Mouse (Mus musculus) heart, adult 9 months (tissue): Measurements from ENCODE around the gene Slc23a2.

Source experiments
- DNase-seq, 2 experiments: peaks; one replicate each; pipeline ENCODE4 v3.0.0; 2022; ENCODE audit warnings: low spot score in 2 of 2

The Slc23a2 gene

GRCm38 (mm10) chr2:132022621-132023020, 122.3 kb downstream of the Slc23a2 start:
- DNase-seq: no peak

DNA sequence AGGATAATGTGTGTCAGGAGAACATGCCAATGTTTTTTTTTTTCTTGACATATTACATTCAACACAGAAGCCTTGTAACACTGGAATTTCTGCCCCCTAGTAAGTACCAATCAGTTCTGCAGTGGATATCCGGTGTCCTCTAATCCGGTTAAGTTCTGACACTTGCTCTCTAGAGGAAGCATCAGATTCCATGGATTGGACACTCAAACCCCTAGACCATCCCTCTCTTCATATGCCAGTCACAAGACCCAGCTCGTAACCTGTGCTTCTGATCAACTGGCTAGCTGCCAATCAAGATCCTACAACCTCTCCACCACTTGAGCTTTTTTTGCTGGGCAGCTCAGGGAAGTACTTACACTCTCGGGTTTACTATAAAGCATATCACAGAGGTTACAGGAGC, 123.3 kb downstream of the Slc23a2 start:
- no peak for DNase-seq

- peak in 1 of 2 experiments; percentile 61 for DNase-seq
Measured at GRCm38 (mm10) chr2:132020991-132021541, 123.8 kb downstream of the Slc23a2 start.

DNA sequence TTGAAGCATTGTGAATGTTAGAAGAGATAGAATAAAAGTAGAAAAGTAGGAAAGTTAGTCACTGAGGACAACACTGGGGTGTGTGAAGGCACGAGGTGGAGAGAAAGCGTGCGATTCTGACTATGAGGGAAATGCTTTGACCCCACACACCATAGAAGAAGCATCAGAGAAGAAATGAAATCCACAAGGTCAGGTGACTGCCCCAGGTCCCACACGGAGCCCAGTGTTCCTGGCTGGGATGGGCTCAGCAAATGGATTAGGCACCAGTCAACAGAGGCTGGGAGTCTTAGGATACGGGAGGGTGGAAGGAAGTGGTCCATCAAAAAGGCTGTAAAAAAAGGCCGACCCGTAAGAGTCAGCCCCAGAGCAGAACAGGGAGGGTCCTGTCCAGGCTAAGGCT, 124.5 kb downstream of the Slc23a2 start:
- no peak for DNase-seq

- peak in 1 of 2 experiments; percentile 64 for DNase-seq
Measured at GRCm38 (mm10) chr2:132019372-132019811, 125.5 kb downstream of the Slc23a2 start.

- DNase-seq: no peak
Measured at GRCm38 (mm10) chr2:132018156-132018555, 126.8 kb downstream of the Slc23a2 start.

- DNase-seq: peak in 1 of 2 experiments; percentile 53
Measured at GRCm38 (mm10) chr2:132017611-132018010, 127.3 kb downstream of the Slc23a2 start.

DNA sequence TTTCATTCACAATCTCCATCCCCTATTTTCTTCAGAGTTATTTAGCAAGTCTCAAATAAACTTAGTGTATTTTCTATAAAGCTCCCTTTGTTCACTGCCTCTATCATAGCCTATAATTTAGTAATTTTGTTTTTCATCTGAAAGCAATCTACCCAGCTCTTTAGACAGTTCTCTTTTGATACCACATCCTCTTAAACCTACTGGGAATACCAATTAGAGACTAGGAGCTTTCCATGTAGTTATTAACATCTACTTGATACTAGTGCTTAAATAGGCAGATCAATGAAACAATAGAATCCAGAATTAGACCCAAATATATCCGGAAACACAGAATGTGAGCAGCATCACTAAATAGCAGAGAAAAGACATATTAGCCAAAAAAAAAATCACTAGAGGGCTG, 128.9 kb downstream of the Slc23a2 start:
- no peak for DNase-seq

DNA sequence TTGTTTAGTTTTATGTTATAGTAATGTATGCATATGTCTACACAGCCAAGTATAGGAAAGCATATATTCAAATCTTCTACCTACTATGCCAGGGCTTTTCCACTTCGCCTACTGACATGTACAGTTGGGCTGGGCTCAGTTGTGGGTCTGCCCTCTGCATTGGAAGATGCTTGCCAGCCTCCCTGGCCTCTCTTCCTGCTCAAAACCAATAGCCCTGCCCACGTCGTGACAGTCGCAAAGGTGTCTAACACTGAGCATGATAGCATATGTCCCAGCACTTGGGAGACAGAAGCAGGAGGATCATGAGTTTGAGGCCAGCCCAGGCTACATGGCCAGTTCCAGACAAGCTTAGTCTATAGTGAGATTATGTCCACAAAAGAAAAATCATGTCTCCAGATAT, 131.8 kb downstream of the Slc23a2 start:
- DNase-seq: no peak

GRCm38 (mm10) chr2:132010781-132011180, 134.1 kb downstream of the Slc23a2 start:
- no peak for DNase-seq

GRCm38 (mm10) chr2:132008186-132008585, 136.7 kb downstream of the Slc23a2 start:
- no peak for DNase-seq

- no peak for DNase-seq
Measured at GRCm38 (mm10) chr2:132007475-132007819, 137.5 kb downstream of the Slc23a2 start.

DNA sequence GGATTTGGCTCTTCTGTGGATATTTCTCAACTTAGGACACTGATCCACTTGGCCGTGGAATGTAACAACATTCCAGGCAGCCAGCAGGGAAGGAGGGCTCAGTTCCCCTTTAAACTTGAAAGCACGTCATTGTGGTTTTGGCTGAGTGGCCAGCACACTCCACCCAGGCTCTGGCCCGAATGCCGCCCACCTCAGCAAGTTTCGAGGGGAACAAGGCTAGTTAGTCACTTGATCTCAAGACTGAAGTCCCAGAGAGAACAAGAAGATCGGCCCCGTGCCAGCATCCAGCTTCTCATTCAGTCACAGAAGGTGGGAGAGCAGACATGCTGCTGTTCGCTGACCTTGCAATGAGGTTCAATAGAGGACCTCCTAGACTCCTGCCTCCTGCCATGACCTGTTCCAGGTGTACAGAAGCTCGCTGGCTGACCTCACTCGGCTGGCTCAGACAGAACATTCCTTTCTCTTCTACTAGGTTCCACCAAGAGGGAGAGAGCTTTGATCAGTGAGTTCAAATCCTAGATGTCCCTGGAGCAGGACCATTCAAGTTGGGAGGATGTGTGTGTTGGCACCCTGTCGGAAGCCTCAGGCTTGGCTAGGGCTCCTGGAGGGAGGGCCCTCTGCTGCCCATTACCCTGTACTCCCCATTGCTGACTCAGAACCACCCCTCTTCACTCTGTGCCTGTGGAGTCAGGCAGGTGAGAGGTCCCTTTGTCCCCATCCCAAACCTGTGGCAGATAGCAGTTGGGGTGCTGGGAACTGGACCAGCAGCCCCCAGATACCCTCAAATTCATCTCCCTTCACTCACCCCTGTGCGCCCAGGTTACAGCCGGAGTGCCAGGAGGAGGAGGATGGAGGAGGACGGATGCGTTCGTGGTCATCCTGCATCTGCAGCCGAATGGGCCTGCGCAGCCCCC, 138.1 kb downstream of the Slc23a2 start:
- peak; percentile 85 to 88 for DNase-seq

- no peak for DNase-seq
Measured at GRCm38 (mm10) chr2:132005445-132005844, 139.5 kb downstream of the Slc23a2 start.

DNA sequence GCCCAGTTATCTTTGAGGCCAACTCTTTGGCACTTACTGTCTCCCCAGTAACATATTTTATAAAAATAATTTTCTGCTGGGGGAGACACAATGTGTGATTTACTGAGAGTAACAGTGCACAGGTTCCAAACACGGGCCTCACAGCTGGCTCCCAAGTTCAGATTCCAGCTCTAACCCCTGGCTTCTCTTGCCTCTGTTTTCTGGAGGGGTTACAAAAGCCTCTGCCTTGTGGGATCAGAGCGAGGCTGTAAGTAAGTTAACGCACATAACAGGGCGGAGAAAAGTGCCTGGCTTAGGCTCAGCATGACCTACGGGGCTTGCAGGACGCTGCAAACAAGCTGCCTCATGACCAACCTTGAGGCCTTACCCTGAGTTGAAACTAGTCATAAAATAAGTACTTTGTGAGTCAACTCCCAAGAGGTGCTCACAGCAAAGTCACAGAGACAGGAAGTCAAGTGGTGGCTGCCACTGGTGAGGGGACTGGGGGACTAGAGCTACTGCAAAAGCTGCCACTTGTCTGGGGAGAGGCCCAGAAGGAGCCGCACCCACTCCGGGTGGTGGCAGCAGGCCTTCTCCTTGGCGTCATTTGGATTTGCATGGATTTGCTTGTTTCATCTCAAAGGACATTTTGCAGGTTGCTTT, 140.3 kb downstream of the Slc23a2 start:
- no peak for DNase-seq

- DNase-seq: no peak
Measured at GRCm38 (mm10) chr2:132003916-132004315, 141.0 kb downstream of the Slc23a2 start.
